Mouse (Mus musculus): ENCODE data around the gene Rai1. TPM values are rescaled to one million over a fixed set of nuclear protein-coding genes. Genes with fewer than 3 reads are reported as not detected.

Gene Rai1
- polyA plus RNA-seq, 1 experiment from 2014 or later, result 23.9 TPM

- Histone ChIP-seq H3K36me3 (no peaks in the 10 kb centered on the region), H3K4me3 (peak overlapping the region; percentile 57), H3K27ac (replicated peaks) (peak overlapping the region; percentile 89), H3K9me3 (replicated peaks) (no peaks in the 10 kb centered on the region), H3K4me1 (peaks cover 65% of the 10 kb centered on the region), H3K27me3 (ENCODE audit: low read depth, poor library complexity, severe bottlenecking) (no peaks in the 10 kb centered on the region)
- DNase-seq (ENCODE audit: low spot score), result no peak
- WGBS, result 36% methylated on average over 6 of the region's 6 CpGs
These were observed 10.9 kb downstream of the Rai1 start for GRCm38 (mm10) chr11:60115638-60116276.

GRCm38 (mm10) chr11:60120586-60121262 is 15.9 kb downstream of the Rai1 start:
- Histone ChIP-seq H3K9me3 (replicated peaks) (no peaks in the 10 kb centered on the region), H3K27me3 (ENCODE audit: low read depth, poor library complexity, severe bottlenecking) (no peaks in the 10 kb centered on the region), H3K4me3 (no peak overlapping the region), H3K27ac (replicated peaks) (no peak overlapping the region), H3K4me1 (peaks cover 17% of the 10 kb centered on the region), H3K36me3 (peaks cover 8% of the 10 kb centered on the region; the same call in 1 of the 2 replicates)
- no peak for DNase-seq (ENCODE audit: low spot score)
- WGBS, result 87% methylated on average over 2 of the region's 2 CpGs

GRCm38 (mm10) chr11:60122611-60123010 is 17.8 kb downstream of the Rai1 start:
- no peak overlapping the region for H3K27ac ChIP-seq (replicated peaks)
- H3K36me3 ChIP-seq, result peaks cover 8% of the 10 kb centered on the region; the same call in 1 of the 2 replicates
- H3K4me3 ChIP-seq, result no peak overlapping the region
- no peaks in the 10 kb centered on the region for H3K9me3 ChIP-seq (replicated peaks)
- DNase-seq (ENCODE audit: low spot score), result no peak
- H3K27me3 ChIP-seq (ENCODE audit: low read depth, poor library complexity, severe bottlenecking), result no peaks in the 10 kb centered on the region
- H3K4me1 ChIP-seq, result peaks cover 27% of the 10 kb centered on the region

GRCm38 (mm10) chr11:60127048-60127447 is 22.2 kb downstream of the Rai1 start:
- DNase-seq (ENCODE audit: low spot score), result no peak
- Histone ChIP-seq H3K36me3 (0 out of 2 replicates have a peak, but pooled peaks cover 3% of the 10 kb centered on the region), H3K4me1 (peaks cover 36% of the 10 kb centered on the region), H3K9me3 (replicated peaks) (no peaks in the 10 kb centered on the region), H3K27me3 (ENCODE audit: low read depth, poor library complexity, severe bottlenecking) (no peaks in the 10 kb centered on the region), H3K4me3 (no peak overlapping the region), H3K27ac (replicated peaks) (peak overlapping the region; percentile 46; the same call in 1 of the 2 replicates)

- no peak overlapping the region for H3K4me3 ChIP-seq
These were observed 23.2 kb downstream of the Rai1 start for GRCm38 (mm10) chr11:60127863-60128512.

GRCm38 (mm10) chr11:60130516-60130915 is 25.7 kb downstream of the Rai1 start:
- no peaks in the 10 kb centered on the region for H3K9me3 ChIP-seq (replicated peaks)
- peaks cover 4% of the 10 kb centered on the region; the same call in 1 of the 2 replicates for H3K36me3 ChIP-seq
- no peaks in the 10 kb centered on the region for H3K27me3 ChIP-seq (ENCODE audit: low read depth, poor library complexity, severe bottlenecking)
- no peak overlapping the region for H3K27ac ChIP-seq (replicated peaks)
- H3K4me1 ChIP-seq, result peaks cover 36% of the 10 kb centered on the region
- WGBS, result 78% methylated on average over 6 of the region's 6 CpGs
- no peak overlapping the region for H3K4me3 ChIP-seq
- no peak for DNase-seq (ENCODE audit: low spot score)

More at GRCm38 (mm10) chr11:60127863-60128512, 23.2 kb downstream of the Rai1 start:
- Histone ChIP-seq H3K36me3 (peaks cover 6% of the 10 kb centered on the region; the same call in 1 of the 2 replicates), H3K27ac (replicated peaks) (0 out of 2 replicates have a peak overlapping the region, but pooled peaks have one; percentile 39), H3K9me3 (replicated peaks) (no peaks in the 10 kb centered on the region), H3K4me1 (peaks cover 36% of the 10 kb centered on the region), H3K27me3 (ENCODE audit: low read depth, poor library complexity, severe bottlenecking) (no peaks in the 10 kb centered on the region)
- DNase-seq (ENCODE audit: low spot score), result no peak
- 56% methylated on average over 4 of the region's 4 CpGs for WGBS

- Histone ChIP-seq H3K27ac (replicated peaks) (no peak overlapping the region), H3K4me3 (no peak overlapping the region), H3K27me3 (ENCODE audit: low read depth, poor library complexity, severe bottlenecking) (no peaks in the 10 kb centered on the region), H3K36me3 (peaks cover 6% of the 10 kb centered on the region; the same call in 1 of the 2 replicates), H3K9me3 (replicated peaks) (no peaks in the 10 kb centered on the region), H3K4me1 (peaks cover 22% of the 10 kb centered on the region)
- WGBS, result 92% methylated on average over 1 of the region's 1 CpGs
- DNase-seq (ENCODE audit: low spot score), result no peak
These were observed 27.2 kb downstream of the Rai1 start for GRCm38 (mm10) chr11:60132061-60132460.

- no peaks in the 10 kb centered on the region for H3K9me3 ChIP-seq (replicated peaks)
- WGBS, result 81% methylated on average over 1 of the region's 1 CpGs
- no peaks in the 10 kb centered on the region for H3K27me3 ChIP-seq (ENCODE audit: low read depth, poor library complexity, severe bottlenecking)
- H3K36me3 ChIP-seq, result peaks cover 7% of the 10 kb centered on the region; the same call in 1 of the 2 replicates
- peaks cover 30% of the 10 kb centered on the region for H3K4me1 ChIP-seq
- no peak overlapping the region for H3K27ac ChIP-seq (replicated peaks)
- no peak overlapping the region for H3K4me3 ChIP-seq
- no peak for DNase-seq (ENCODE audit: low spot score)
These were observed 31.7 kb downstream of the Rai1 start for GRCm38 (mm10) chr11:60136491-60136890.

- H3K27me3 ChIP-seq (ENCODE audit: low read depth, poor library complexity, severe bottlenecking), result no peaks in the 10 kb centered on the region
- H3K9me3 ChIP-seq (replicated peaks), result no peaks in the 10 kb centered on the region
- peaks cover 6% of the 10 kb centered on the region; the same call in 1 of the 2 replicates for H3K36me3 ChIP-seq
- H3K4me3 ChIP-seq, result no peak overlapping the region
- H3K27ac ChIP-seq (replicated peaks), result no peak overlapping the region
- H3K4me1 ChIP-seq, result peaks cover 37% of the 10 kb centered on the region
- no peak for DNase-seq (ENCODE audit: low spot score)
These were observed 32.4 kb downstream of the Rai1 start for GRCm38 (mm10) chr11:60137170-60137569.

GRCm38 (mm10) chr11:60139141-60139733 is 34.4 kb downstream of the Rai1 start:
- H3K4me1 ChIP-seq, result peaks cover 57% of the 10 kb centered on the region
- DNase-seq (ENCODE audit: low spot score), result peak; percentile 39
- no peaks in the 10 kb centered on the region for H3K9me3 ChIP-seq (replicated peaks)
- H3K36me3 ChIP-seq, result peaks cover 17% of the 10 kb centered on the region
- peak overlapping the region; percentile 98 for H3K27ac ChIP-seq (replicated peaks)
- WGBS, result 4% methylated on average over 24 of the region's 24 CpGs
- peak overlapping the region; percentile 84 for H3K4me3 ChIP-seq
- H3K27me3 ChIP-seq (ENCODE audit: low read depth, poor library complexity, severe bottlenecking), result no peaks in the 10 kb centered on the region

- DNase-seq (ENCODE audit: low spot score), result peak; percentile 91
- H3K9me3 ChIP-seq (replicated peaks), result no peaks in the 10 kb centered on the region
- H3K27ac ChIP-seq (replicated peaks), result peak overlapping the region; percentile 98
- H3K27me3 ChIP-seq (ENCODE audit: low read depth, poor library complexity, severe bottlenecking), result no peaks in the 10 kb centered on the region
- H3K4me1 ChIP-seq, result peaks cover 59% of the 10 kb centered on the region
- H3K4me3 ChIP-seq, result peak overlapping the region; percentile 84
- H3K36me3 ChIP-seq, result peaks cover 23% of the 10 kb centered on the region
- WGBS, result under 1% methylated on average over 66 of the region's 66 CpGs
These were observed 35.0 kb downstream of the Rai1 start for GRCm38 (mm10) chr11:60139734-60140371.

GRCm38 (mm10) chr11:60140586-60141284 is 35.9 kb downstream of the Rai1 start:
- Histone ChIP-seq H3K27me3 (ENCODE audit: low read depth, poor library complexity, severe bottlenecking) (no peaks in the 10 kb centered on the region), H3K9me3 (replicated peaks) (no peaks in the 10 kb centered on the region), H3K4me1 (peaks cover 59% of the 10 kb centered on the region), H3K36me3 (peaks cover 32% of the 10 kb centered on the region), H3K27ac (replicated peaks) (peak overlapping the region; percentile 98), H3K4me3 (peak overlapping the region; percentile 84)
- peak; percentile 63 for DNase-seq (ENCODE audit: low spot score)
- WGBS, result under 1% methylated on average over 25 of the region's 32 CpGs
